Mouse (Mus musculus): ENCODE measurements around the gene Asb11.
A peak's percentile ranks its signal among the peaks of the same experiment; 100 is the strongest.

Asb11 gene

GRCm38 (mm10) chrX:164446106-164446551, 9.3 kb downstream of the Asb11 start:
- no peak for DNase-seq

- no peak for DNase-seq
These were observed 10.3 kb downstream of the Asb11 start for GRCm38 (mm10) chrX:164446835-164447681.

- no peak for DNase-seq
These were observed 10.9 kb downstream of the Asb11 start for GRCm38 (mm10) chrX:164447682-164448071.

- DNase-seq: peak in 1 of 2 experiments; percentile 27
These were observed 12.4 kb downstream of the Asb11 start for GRCm38 (mm10) chrX:164449201-164449600.

- no peak for DNase-seq
These were observed 22.5 kb downstream of the Asb11 start for GRCm38 (mm10) chrX:164459205-164459878.

- no peak for DNase-seq
These were observed 65.5 kb downstream of the Asb11 start for GRCm38 (mm10) chrX:164502258-164502657.

- no peak for DNase-seq
These were observed 69.1 kb downstream of the Asb11 start, which contains the start of gene Asb9 for GRCm38 (mm10) chrX:164505709-164506498. Asb9 (plus strand) TSS chrX:164506327.

- no peak for DNase-seq
These were observed 70.3 kb downstream of the Asb11 start for GRCm38 (mm10) chrX:164507068-164507467.

GRCm38 (mm10) chrX:164508728-164509127, 71.9 kb downstream of the Asb11 start:
- no peak for DNase-seq

Measured in cerebellum, postnatal 36 days (tissue).